Mouse (Mus musculus) midbrain, embryonic 10.5 days (tissue): ENCODE results near the gene Hist1h2bh. TPM values are rescaled to one million over a fixed set of nuclear protein-coding genes. Genes with fewer than 3 reads are reported as not detected.

Experiments
- DNase-seq: peaks from one replicate; pipeline ENCODE4 v3.0.0-alpha.2; 2017; ENCODE audit warnings: low spot score
- H3K27ac ChIP-seq: fragments of 300-500 bp; sonication (generic); replicated peaks from 2 replicates; pipeline ENCODE4 v1.5.1; 2016; ENCODE audit warnings: mild to moderate bottlenecking
- H3K27me3 ChIP-seq: fragments of 300-500 bp; sonication (generic); 2 replicates; pipeline ENCODE4 v1.6.1; 2016; ENCODE audit warnings: low read depth, mild to moderate bottlenecking; ENCODE audit not compliant: poor library complexity, severe bottlenecking
- H3K36me3 ChIP-seq: fragments of 300-500 bp; sonication (generic); 2 replicates; pipeline ENCODE4 v1.6.1; 2016; ENCODE audit warnings: mild to moderate bottlenecking, moderate library complexity
- H3K4me1 ChIP-seq: fragments of 300-500 bp; sonication (generic); 2 replicates; pipeline ENCODE4 v1.6.1; 2016
- H3K4me3 ChIP-seq: fragments of 300-500 bp; sonication (generic); 2 replicates; pipeline ENCODE4 v1.5.1; 2016; ENCODE audit warnings: mild to moderate bottlenecking, moderate library complexity
- H3K9me3 ChIP-seq: fragments of 300-500 bp; sonication (generic); replicated peaks from 2 replicates; pipeline ENCODE4 v1.6.1; 2016; ENCODE audit warnings: mild to moderate bottlenecking
- WGBS: fragments of 180-500 bp; shearing (Covaris S2); methylation state at CpG from one replicate; pipeline ENCODE4 v1.1.7; 2016; 5-methylcytosine and 5-hydroxymethylcytosine counted together
- polyA plus RNA-seq: library from polyadenylated mRNA; unstranded; fragments of >200 nt; fragmentation: Nextera tagmentation; extraction: Ambion mirVana; gene quantifications from 2 replicates; pipeline ENCODE4 v1.2.1, GENCODE M21; 2016

Hist1h2bh gene
- polyA plus RNA-seq, 1 experiment from 2014 or later = 1.00 TPM

DNA sequence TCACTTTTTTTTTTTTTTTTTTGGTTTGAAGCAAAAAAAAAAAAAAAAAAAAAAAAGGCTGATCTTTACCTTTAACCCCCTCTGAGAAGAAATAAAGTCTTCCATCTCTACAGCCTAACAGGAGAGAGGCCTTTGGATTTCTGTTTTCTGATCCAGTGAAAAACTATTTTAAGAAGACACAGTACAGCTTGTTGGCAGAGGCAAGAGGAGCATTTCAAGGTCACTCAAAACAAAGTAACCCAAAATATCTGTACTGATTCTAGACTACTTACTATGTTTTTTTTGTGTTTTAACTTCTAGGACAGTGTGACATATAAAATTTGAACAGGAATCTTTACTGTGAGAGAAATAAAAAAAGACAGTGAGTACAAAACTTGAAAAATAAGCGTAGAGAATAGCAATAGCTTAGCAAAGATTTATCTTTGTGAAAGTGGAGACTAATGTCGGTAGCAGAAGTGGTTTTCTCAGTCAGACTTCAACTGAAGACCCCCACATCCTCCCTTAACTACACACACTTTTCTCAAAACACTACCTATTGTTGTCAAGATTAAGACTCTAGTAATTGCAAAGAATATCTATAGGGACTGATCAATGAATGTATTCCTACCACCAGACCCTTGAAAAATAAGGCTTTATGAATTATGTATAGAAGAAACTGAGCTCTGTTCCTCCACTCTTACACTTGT lies 13.6 kb downstream of the Hist1h2bh start:
- Histone ChIP-seq H3K36me3 (no peaks in the 10 kb centered on the region), H3K27ac (peak overlapping the region; percentile 97), H3K4me3 (peak overlapping the region; percentile 65), H3K27me3 (no peaks in the 10 kb centered on the region), H3K9me3 (no peaks in the 10 kb centered on the region), H3K4me1 (peaks cover 50% of the 10 kb centered on the region)
- 35% methylated on average over 2 of the region's 2 CpGs for WGBS
- no peak for DNase-seq

DNA sequence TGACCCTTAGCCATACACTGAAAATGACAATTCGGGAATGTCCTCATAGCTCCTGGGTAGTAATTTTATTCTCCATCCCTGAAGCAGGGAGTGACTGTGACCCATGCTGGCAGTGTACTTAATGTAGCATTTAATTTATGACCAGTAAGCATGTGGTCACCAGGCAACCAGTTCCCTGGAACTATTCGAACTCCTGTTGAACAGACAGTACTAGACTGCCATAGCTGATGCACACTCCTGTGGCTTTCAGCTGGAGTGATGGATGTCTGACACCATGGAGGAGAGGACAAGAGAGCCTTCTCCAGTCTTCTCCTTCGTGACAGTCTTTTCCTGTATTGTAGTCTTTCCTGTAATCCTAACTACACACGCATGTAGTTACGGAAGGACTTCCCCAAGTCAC lies 14.2 kb downstream of the Hist1h2bh start:
- peak overlapping the region; percentile 17; the same call in 1 of the 2 replicates for H3K4me3 ChIP-seq
- no peak for DNase-seq

DNA sequence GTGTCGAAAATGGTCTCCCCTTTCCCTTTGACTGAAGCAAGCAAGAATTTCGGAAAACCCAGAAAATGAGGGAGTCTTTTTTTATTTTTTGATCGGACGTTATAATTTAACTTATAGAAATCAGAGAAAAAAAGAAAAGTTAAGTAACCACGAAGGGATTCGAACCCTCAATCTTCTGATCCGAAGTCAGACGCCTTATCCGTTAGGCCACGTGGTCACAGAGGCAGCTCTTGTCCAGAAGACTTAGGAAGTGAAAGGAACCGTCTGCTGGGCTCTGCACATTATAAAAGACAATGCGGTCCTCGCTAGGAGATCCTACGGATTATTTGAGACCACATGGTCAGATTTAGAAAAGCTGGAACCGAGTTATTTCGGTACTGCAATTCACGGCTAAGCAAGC lies 16.9 kb downstream of the Hist1h2bh start:
- peak; percentile 90 for DNase-seq
- no peaks in the 10 kb centered on the region for H3K27me3 ChIP-seq
- no peaks in the 10 kb centered on the region for H3K9me3 ChIP-seq
- H3K4me3 ChIP-seq = peak overlapping the region; percentile 51
- H3K27ac ChIP-seq = peak overlapping the region; percentile 78
- H3K36me3 ChIP-seq = no peaks in the 10 kb centered on the region
- H3K4me1 ChIP-seq = peaks cover 35% of the 10 kb centered on the region
- 0% methylated on average over 17 of the region's 17 CpGs for WGBS

More for the DNA sequence above, 14.2 kb downstream of the Hist1h2bh start:
- WGBS = 90% methylated on average over 5 of the region's 5 CpGs
- Histone ChIP-seq H3K9me3 (no peaks in the 10 kb centered on the region), H3K27me3 (no peaks in the 10 kb centered on the region), H3K4me1 (peaks cover 46% of the 10 kb centered on the region), H3K36me3 (no peaks in the 10 kb centered on the region), H3K27ac (no peak overlapping the region; the same call in 1 of the 2 replicates)

DNA sequence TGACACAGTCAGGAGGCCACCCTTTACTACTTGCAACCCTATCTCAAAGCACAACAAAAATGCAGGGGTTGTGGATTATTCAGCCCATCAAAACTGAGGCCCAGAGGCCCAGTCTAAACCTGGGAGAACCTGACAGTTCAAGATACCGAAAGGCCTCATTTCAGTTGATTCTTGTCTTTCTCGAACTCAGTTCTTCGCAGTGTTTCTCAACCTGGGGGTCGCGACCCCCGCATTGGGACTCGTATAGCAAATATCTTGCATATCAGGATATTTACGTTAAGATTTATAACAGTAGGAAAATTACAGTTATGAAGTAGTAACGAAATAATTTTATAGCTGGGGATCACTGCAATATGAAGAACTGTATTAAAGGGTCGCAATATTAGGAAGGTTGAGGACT lies 17.3 kb downstream of the Hist1h2bh start:
- H3K27me3 ChIP-seq = no peaks in the 10 kb centered on the region
- H3K36me3 ChIP-seq = no peaks in the 10 kb centered on the region
- WGBS = 3% methylated on average over 10 of the region's 10 CpGs
- no peaks in the 10 kb centered on the region for H3K9me3 ChIP-seq
- H3K27ac ChIP-seq = no peak overlapping the region
- H3K4me3 ChIP-seq = peak overlapping the region; percentile 51
- H3K4me1 ChIP-seq = peaks cover 35% of the 10 kb centered on the region
- DNase-seq = no peak

DNA sequence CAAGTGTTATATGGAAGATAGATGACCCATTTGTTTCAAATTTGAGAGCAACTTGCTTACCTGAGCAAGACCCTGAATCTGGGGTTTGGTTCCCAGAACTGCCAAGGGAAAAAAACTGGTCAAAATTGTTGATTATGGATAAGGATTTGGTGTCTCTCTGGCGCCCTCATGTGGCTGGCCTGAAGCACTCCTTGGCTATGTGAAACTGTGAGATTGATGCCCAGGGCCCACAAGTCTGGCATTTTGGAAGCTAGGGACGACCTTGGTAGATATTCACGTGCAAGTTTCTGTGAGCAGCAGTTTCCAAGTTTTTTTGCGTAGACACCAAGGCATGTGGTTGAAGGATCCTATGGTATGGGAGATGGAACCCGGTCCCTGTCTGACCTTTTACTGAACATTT lies 18.5 kb downstream of the Hist1h2bh start:
- H3K9me3 ChIP-seq = no peaks in the 10 kb centered on the region
- no peaks in the 10 kb centered on the region for H3K36me3 ChIP-seq
- whole genome bisulfite sequencing = 7% methylated on average over 5 of the region's 5 CpGs
- H3K4me1 ChIP-seq = peaks cover 39% of the 10 kb centered on the region
- peak overlapping the region; percentile 29 for H3K4me3 ChIP-seq
- no peaks in the 10 kb centered on the region for H3K27me3 ChIP-seq
- no peak overlapping the region for H3K27ac ChIP-seq
- peak; percentile 87 for DNase-seq

DNA sequence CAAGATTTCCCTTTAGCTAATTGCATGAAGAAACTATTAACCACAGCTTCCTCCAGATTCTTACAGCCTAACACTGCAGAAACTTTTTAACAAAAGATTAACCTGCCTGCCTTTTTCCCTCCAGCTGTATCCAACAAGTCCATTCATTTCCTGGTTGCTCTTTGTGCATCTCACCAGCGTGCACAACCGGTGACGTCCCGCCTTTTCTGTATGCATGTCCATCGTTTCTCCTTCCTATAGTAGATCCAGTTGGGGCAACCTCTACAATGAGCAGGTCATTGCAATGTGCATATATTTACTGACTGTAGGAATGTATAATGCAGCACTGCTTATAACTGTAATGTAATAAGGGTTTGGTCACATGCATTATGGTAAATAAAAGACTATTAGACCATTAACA lies 19.2 kb downstream of the Hist1h2bh start:
- DNase-seq = no peak
- Histone ChIP-seq H3K27me3 (no peaks in the 10 kb centered on the region), H3K4me1 (peaks cover 35% of the 10 kb centered on the region), H3K4me3 (no peak overlapping the region), H3K27ac (no peak overlapping the region), H3K36me3 (no peaks in the 10 kb centered on the region), H3K9me3 (no peaks in the 10 kb centered on the region)
- WGBS = 62% methylated on average over 5 of the region's 5 CpGs

DNA sequence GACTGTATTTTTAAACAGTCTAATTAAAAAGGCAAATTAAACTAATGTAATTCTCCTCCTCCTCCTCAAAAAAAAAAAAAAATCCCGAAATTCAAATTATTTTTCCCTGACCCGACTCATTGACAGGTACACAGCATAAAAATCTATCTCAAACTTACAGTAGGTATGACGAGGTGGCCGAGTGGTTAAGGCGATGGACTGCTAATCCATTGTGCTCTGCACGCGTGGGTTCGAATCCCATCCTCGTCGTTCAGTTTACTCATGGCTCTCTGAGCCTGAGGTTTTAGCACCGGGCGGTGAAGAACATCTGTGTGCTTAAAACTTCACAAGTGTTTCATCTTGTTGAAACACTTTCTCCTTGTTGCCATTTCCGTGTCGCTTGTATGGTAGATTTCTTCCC lies 21.5 kb downstream of the Hist1h2bh start:
- DNase-seq = peak; percentile 72
- Histone ChIP-seq H3K4me1 (peaks cover 22% of the 10 kb centered on the region), H3K27ac (no peak overlapping the region), H3K36me3 (no peaks in the 10 kb centered on the region), H3K27me3 (no peaks in the 10 kb centered on the region), H3K9me3 (no peaks in the 10 kb centered on the region), H3K4me3 (peak overlapping the region; percentile 20; the same call in 1 of the 2 replicates)
- WGBS = under 1% methylated on average over 14 of the region's 14 CpGs

DNA sequence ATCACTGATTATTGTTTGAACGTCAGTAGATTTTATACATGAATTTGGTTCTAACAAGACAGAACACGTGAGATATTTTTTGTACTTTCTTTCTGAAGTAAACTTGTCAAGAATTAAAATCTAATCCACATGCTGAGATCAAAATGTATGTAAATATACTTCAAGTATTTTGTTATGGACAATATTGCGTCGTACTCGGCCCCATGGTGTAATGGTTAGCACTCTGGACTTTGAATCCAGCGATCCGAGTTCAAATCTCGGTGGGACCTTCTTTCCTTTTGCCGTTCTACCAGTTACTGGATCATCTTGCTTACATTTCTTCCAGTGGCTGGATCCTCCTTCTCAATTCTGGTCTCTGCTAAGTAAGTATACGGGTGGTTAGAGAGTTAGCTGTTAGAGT lies 23.8 kb downstream of the Hist1h2bh start:
- WGBS = under 1% methylated on average over 10 of the region's 10 CpGs
- peaks cover 19% of the 10 kb centered on the region for H3K4me1 ChIP-seq
- no peaks in the 10 kb centered on the region for H3K36me3 ChIP-seq
- peak overlapping the region; percentile 60 for H3K4me3 ChIP-seq
- H3K27me3 ChIP-seq = no peaks in the 10 kb centered on the region
- no peak overlapping the region for H3K27ac ChIP-seq
- no peaks in the 10 kb centered on the region for H3K9me3 ChIP-seq
- DNase-seq = peak; percentile 75

DNA sequence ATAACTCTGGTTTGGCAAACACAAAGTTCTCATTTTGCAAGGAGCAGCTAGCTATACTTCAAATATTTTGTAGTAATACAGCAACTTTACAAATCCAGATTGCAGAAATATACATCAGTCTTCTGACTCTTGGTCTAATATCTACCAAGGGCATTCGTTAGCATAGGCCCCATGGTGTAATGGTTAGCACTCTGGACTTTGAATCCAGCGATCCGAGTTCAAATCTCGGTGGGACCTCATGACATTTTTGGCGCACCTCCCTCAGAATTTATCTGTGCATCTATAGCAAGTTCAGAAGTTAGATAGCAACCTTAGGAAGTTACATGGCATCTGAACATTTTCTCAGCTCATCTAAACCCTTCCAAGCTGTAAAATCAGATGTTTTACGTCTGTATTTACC lies 24.3 kb downstream of the Hist1h2bh start:
- H3K27me3 ChIP-seq = no peaks in the 10 kb centered on the region
- H3K27ac ChIP-seq = no peak overlapping the region

DNA sequence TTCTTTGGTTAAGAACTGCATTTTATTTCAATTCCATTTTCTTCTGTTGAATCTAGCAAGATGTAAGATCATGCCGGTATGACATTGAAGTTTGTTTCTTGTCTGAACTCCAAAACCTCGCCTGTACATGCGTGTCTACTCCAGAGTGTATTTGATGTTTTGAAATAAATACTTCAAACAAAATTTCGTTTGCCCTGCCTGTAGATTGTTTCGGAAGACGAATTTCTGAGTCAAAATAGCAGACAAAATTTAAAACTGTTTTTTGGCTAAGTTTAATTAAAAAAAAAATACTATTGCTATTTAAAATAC lies 24.9 kb downstream of the Hist1h2bh start:
- Histone ChIP-seq H3K36me3 (no peaks in the 10 kb centered on the region), H3K4me3 (peak overlapping the region; percentile 60), H3K27ac (no peak overlapping the region), H3K4me1 (peaks cover 20% of the 10 kb centered on the region), H3K9me3 (no peaks in the 10 kb centered on the region), H3K27me3 (no peaks in the 10 kb centered on the region)
- WGBS = 1% methylated on average over 6 of the region's 6 CpGs
- no peak for DNase-seq

More for the DNA sequence above, 24.3 kb downstream of the Hist1h2bh start:
- peak; percentile 76 for DNase-seq
- Histone ChIP-seq H3K9me3 (no peaks in the 10 kb centered on the region), H3K4me3 (peak overlapping the region; percentile 60), H3K4me1 (peaks cover 20% of the 10 kb centered on the region), H3K36me3 (no peaks in the 10 kb centered on the region)
- WGBS = under 1% methylated on average over 6 of the region's 6 CpGs

DNA sequence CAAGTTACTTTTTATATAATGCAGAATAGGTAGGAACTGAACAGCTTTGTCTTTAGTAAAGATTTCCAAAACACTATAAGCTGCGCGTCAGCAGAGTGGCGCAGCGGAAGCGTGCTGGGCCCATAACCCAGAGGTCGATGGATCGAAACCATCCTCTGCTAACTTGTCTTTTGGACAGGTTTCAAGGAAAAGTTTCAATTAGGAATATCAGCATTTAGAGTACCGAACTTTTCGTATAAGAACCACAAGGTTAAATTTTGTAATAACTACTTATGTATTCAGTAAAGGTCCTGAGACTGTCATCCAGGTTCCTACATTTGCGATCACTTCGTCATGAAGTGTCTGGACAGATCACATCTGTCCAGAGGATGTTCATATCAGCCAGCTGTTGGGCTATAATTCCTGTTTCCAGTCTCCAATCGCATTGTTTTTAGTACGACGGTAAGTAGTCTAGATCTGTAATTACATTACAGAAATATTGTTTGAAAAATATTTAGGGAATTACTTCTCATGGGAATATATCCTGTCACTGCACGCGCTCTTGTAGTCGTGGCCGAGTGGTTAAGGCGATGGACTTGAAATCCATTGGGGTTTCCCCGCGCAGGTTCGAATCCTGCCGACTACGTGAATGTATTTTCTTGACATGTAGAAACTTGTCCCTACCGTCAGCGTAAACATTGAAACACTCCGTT lies 25.4 kb downstream of the Hist1h2bh start:
- H3K27ac ChIP-seq = no peak overlapping the region
- peak overlapping the region; percentile 60 for H3K4me3 ChIP-seq
- H3K27me3 ChIP-seq = no peaks in the 10 kb centered on the region
- H3K36me3 ChIP-seq = no peaks in the 10 kb centered on the region
- no peaks in the 10 kb centered on the region for H3K9me3 ChIP-seq
- peaks cover 20% of the 10 kb centered on the region for H3K4me1 ChIP-seq
- under 1% methylated on average over 27 of the region's 27 CpGs for WGBS
- peak; percentile 84 for DNase-seq

DNA sequence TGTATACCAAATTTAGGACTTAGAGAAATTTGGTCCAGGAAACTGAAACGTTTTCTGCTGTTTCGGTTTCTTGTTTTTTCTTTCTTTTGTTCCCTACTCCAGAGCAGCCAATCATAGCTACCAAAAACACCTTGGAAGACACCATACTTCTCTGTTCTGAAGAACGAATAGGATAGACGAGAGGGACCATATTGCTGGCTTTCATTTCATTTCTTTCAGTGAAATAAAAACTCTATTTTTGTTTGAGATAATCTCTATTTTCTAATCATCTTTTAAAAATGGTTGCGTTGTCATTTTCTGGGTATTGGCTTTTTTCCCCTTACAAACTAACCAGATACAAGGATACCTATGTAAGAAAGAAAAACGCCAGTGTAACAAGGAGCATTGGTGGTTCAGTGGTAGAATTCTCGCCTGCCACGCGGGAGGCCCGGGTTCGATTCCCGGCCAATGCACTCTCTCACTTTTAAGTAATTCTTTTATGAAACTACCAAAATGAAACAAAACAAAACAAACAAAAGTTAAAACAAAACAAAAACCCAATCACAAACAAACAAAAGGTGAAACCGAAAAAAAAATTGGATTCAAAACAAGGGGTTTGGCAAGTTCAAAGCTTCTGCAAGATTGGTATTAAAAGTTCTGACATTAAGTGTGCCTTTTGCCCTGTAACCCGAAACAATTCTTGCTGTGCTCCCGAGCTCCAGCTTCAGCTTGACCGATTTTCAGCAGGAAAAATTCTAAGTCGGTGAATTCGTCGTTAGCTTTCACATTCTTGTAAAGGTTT lies 26.2 kb downstream of the Hist1h2bh start:
- Histone ChIP-seq H3K4me3 (peak overlapping the region; percentile 60), H3K36me3 (no peaks in the 10 kb centered on the region), H3K27me3 (no peaks in the 10 kb centered on the region), H3K4me1 (peaks cover 18% of the 10 kb centered on the region), H3K27ac (peak overlapping the region; percentile 23; the same call in 1 of the 2 replicates), H3K9me3 (no peaks in the 10 kb centered on the region)
- WGBS = under 1% methylated on average over 19 of the region's 19 CpGs
- DNase-seq = peak; percentile 61
